Mouse (Mus musculus) monocyte, adult 5-6 weeks (primary cell): Measurements from ENCODE around the gene Sfxn2. TPM values are rescaled to one million over a fixed set of nuclear protein-coding genes. Genes with fewer than 3 reads are reported as not detected.

Source experiments
- ATAC-seq: fragments of 153-309, 156-312 bp; replicated peaks from 2 replicates; pipeline ENCODE4 v1.8.0; 2017; ENCODE audit warnings: mild to moderate bottlenecking; ENCODE audit not compliant: low TSS enrichment, insufficient number of reproducible peaks, severe bottlenecking, poor library complexity, low FRiP score
- total RNA-seq: library from RNA; stranded (forward); fragments of 200-1000, 200-491, 200-594 nt; gene quantifications from 3 replicates; pipeline ENCODE4 v1.2.3, GENCODE M21; 2017

Sfxn2 gene
- total RNA-seq, 1 experiment from 2014 or later: 11.1 TPM

DNA sequence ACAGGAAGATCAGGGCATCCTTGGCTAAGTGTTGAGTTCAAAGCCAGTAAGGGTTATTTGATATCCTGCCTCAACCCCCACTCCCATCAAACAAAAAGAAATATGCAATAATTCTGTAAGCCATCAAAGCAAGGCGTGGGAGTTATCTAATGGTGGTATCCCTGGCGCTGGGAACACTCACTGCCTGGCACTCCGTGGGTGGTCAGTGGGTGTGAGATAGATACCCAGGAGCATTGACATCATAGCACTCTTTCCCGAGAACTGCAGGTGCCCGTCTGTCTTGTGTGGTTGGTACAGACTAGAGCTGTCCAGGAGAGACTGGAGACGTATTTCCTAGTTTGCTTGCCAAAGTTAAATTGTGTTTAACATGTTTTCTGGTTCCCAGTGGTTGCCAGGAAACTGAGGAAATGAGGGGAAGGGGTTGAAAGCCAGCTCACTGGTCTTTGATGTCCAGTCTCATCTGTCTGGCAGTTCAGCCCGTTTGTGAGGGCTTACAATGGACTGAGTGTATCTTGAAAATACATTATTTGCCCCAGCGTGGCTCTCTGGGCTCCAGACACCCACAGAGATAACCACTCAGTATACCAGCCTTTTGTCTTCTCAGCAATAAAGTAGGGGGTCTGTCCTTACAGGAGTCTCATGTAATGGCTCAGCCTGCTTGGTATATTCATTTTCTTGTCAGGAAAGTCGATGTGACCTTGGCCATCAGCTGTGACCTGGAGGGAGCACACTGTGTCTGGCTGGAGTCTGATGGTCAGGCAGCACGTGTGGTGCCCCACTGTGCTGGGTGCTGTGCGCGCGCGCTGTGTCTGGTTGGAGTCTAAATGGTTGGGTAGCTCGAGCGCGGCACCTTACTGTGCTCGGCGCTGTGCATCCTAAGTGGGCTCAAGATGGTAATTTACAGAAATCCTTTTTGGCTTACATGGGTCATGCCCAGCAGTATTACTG, 48.3 kb downstream of the Sfxn2 start:
- ATAC-seq: no peak

- no peak for ATAC-seq
Measured at GRCm38 (mm10) chr19:46622659-46623193, 49.6 kb downstream of the Sfxn2 start.

GRCm38 (mm10) chr19:46623194-46623667, 50.1 kb downstream of the Sfxn2 start:
- no peak for ATAC-seq

- no peak for ATAC-seq
Measured at GRCm38 (mm10) chr19:46623790-46624772, 50.9 kb downstream of the Sfxn2 start.

DNA sequence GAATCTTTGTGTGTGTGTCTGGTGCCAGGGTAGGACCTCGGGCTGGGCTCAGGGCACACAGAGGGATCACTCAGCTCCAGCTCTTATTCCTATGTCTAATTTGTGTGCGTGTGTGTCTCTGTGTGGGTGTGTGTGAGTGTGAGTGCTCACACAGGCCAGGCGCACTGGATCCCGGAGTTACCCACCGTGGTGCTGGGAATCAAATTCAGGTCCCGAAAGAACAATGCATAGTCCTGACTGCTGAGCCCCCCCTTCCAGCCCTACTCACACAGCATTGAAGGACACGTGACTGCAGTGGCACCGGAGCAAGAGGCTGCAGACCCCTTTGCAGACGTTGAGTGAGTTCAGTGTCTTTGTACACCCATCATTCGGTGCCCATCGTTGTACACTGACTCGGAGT, 51.9 kb downstream of the Sfxn2 start:
- ATAC-seq: no peak

GRCm38 (mm10) chr19:46625519-46625918, 52.4 kb downstream of the Sfxn2 start:
- ATAC-seq: no peak

DNA sequence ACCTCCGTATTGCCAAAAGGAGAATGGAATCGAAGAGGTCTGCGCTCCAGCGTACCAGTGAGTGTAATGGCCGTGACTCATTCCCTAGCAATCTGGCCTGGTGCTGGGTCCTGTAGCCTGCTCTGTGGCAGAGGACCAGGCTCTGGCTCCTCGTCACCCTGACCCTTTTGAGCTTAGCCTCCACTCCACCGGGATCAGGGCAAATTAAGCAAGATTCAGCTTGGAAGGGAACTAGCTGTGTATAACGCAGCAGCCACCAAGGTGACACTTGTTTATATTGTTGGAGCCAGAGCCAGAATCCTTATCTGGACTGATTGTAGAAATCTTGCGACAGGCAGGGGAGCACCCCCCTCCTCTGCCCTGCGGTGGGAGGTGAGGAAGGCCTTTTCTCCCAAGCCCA, 55.2 kb downstream of the Sfxn2 start:
- ATAC-seq: no peak

GRCm38 (mm10) chr19:46629807-46630206, 56.6 kb downstream of the Sfxn2 start:
- ATAC-seq: no peak

- ATAC-seq: no peak
Measured at GRCm38 (mm10) chr19:46631637-46632036, 58.5 kb downstream of the Sfxn2 start.

GRCm38 (mm10) chr19:46635766-46636165, 62.6 kb downstream of the Sfxn2 start:
- no peak for ATAC-seq

GRCm38 (mm10) chr19:46637598-46637997, 64.4 kb downstream of the Sfxn2 start:
- ATAC-seq: no peak

GRCm38 (mm10) chr19:46639053-46639452, 65.9 kb downstream of the Sfxn2 start:
- no peak for ATAC-seq

GRCm38 (mm10) chr19:46639496-46639895, 66.3 kb downstream of the Sfxn2 start:
- ATAC-seq: no peak

- no peak for ATAC-seq
Measured at GRCm38 (mm10) chr19:46640780-46641179, 67.6 kb downstream of the Sfxn2 start.

DNA sequence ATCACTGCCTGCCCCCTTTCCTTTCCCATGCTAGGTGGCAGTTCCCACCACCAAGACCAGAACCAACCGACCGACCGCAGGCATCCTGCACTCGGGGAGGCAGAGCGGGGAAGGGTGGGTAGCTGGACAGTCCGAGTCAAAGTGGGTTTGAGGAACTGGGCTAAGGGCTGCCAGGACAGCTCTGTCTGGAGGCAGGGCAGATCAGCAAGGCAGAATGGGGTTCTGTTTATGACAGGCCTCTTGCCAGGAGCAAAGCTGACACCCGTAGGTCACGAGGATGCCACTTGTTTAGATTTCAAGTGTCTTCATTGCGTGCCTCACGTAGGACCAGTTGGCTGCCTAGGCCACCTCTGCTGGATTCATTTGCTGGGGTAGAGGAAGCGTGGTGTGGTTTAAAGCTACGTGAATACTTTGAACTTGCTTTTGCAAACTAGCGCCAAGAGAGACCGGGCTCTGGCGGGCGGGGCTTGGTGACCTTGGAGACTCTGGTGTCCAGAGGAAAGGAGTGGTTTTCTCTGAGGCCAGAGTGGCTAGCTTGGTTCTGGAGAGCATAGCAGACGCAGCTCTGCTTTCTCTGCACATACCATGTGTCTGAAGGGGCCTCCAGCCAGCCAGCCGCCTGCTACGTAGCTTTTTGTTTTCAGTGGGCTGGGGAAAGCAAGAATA, 68.4 kb downstream of the Sfxn2 start:
- no peak for ATAC-seq

DNA sequence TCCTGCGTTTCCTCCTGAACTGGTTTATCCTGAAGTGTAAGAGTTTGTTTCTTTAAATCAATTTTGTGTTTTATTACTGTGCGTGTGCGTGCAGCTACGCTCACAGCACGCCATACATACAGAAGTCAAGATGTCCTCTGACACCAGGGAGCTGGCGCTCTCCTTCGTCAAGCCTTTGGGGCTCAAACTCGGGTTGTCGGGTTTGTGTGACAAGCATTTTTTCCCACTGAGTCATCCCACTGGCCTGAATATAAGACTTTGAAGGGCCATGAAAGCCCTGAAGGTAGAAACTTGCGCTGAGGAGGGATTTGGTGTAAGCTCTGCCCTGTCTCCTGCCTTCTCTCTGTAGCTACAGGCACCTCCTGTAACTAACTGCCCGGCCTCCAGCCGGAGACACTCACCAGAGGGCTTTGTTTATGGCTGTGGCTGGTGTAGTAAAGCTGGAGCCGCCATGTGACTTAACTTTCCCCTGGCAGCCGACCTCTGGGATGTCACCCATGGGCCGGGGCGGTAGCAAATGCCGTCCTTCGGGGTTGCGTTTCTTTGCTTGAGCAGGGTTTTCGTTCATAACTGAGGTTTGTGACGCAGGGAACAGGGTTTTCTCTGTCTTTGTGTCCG, 69.1 kb downstream of the Sfxn2 start:
- no peak for ATAC-seq

DNA sequence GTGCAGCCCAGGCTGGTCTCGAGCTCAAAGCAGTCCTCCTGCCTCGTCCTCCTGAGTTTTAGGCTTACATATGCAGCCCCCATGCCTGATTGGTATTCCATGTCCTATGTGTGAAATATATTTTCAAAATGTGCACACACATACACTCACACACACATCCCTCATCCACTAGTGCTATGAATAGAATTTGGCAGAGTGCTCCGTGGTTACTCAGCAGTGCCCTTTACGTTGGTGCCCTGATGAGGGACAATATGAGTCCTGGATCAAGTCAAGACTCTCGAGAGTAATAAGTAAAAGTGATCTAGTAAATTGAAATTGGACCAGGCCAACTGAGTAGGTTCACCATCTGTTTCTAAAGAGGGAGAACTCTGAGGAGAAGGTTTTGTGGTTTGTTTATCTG, 70.1 kb downstream of the Sfxn2 start:
- ATAC-seq: no peak

DNA sequence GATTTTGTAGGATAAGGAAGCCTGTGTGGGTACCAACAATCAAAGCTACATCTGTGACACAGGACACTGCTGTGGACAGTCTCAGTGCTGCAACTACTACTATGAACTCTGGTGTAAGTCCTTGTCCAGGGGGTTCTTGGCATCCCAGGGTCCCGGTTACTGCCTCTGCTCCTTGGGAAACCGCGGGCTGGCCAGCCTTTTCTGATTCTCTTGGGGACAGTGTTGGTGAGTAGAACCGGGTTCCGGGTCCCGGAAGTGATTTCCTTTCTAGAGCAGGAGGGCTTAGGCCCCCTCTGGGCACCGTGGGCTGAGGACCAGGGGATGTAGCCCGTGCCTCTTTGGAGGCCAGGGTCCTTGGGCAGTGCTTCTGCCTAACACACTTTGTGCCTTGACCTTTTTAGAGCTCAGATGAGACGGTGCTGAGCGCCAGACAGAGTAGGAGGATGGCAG, 71.2 kb downstream of the Sfxn2 start:
- no peak for ATAC-seq
